Mouse (Mus musculus): ENCODE results near the gene Pmm1. TPM values are rescaled to one million over a fixed set of nuclear protein-coding genes. Genes with fewer than 3 reads are reported as not detected.
A peak's percentile ranks its signal among the peaks of the same experiment; 100 is the strongest.

Pmm1 gene
- polyA plus RNA-seq, 1 experiment from 2014 or later: 89.0 TPM

GRCm38 (mm10) chr15:81964262-81964661, 3.5 kb upstream of the Pmm1 start:
- ATAC-seq (ENCODE audit: low FRiP score): no peak
- no peak overlapping the region for H3K9ac ChIP-seq
- no peaks in the 10 kb centered on the region for H3K9me3 ChIP-seq (ENCODE audit: control insufficient read depth, low read length)
- no peak overlapping the region for H3K27ac ChIP-seq
- WGBS: 75% methylated on average over 1 of the region's 1 CpGs
- no peaks in the 10 kb centered on the region for H3K4me1 ChIP-seq (replicated peaks; ENCODE audit: control insufficient read depth, insufficient read depth, low read length)
- no peak overlapping the region for H3K4me2 ChIP-seq (replicated peaks)
- H3K4me3 ChIP-seq (replicated peaks; ENCODE audit: low read length): no peak overlapping the region
- no peak for DNase-seq (ENCODE audit: low spot score)
- H3K27me3 ChIP-seq (ENCODE audit: control insufficient read depth, insufficient read depth, low read length): no peaks in the 10 kb centered on the region
- H3K36me3 ChIP-seq (replicated peaks; ENCODE audit: control insufficient read depth, insufficient read depth): no peaks in the 10 kb centered on the region

- Histone ChIP-seq H3K9ac (no peak overlapping the region; the same call in 1 of the 2 replicates), H3K4me3 (replicated peaks; ENCODE audit: low read length) (peak overlapping the region; percentile 71), H3K27ac (no peak overlapping the region), H3K9me3 (ENCODE audit: control insufficient read depth, low read length) (no peaks in the 10 kb centered on the region), H3K27me3 (ENCODE audit: control insufficient read depth, insufficient read depth, low read length) (no peaks in the 10 kb centered on the region), H3K4me1 (replicated peaks; ENCODE audit: control insufficient read depth, insufficient read depth, low read length) (no peaks in the 10 kb centered on the region), H3K36me3 (replicated peaks; ENCODE audit: control insufficient read depth, insufficient read depth) (peaks cover 2% of the 10 kb centered on the region), H3K4me2 (replicated peaks) (peak overlapping the region; percentile 96)
- DNase-seq (ENCODE audit: low spot score): no peak
- no peak for ATAC-seq (ENCODE audit: low FRiP score)
- 4% methylated on average over 6 of the region's 8 CpGs for WGBS
These were observed 335 bp upstream of the Pmm1 start for GRCm38 (mm10) chr15:81961078-81961451.

GRCm38 (mm10) chr15:81958906-81959305, 1.8 kb downstream of the Pmm1 start:
- 97% methylated on average over 3 of the region's 3 CpGs for WGBS
- DNase-seq (ENCODE audit: low spot score) (no peak), ATAC-seq (ENCODE audit: low FRiP score) (no peak)
- H3K4me2 ChIP-seq (replicated peaks): peak overlapping the region; percentile 4; the same call in 1 of the 2 replicates
- no peaks in the 10 kb centered on the region for H3K9me3 ChIP-seq (ENCODE audit: control insufficient read depth, low read length)
- H3K36me3 ChIP-seq (replicated peaks; ENCODE audit: control insufficient read depth, insufficient read depth): peaks cover 21% of the 10 kb centered on the region
- no peak overlapping the region for H3K27ac ChIP-seq
- H3K27me3 ChIP-seq (ENCODE audit: control insufficient read depth, insufficient read depth, low read length): no peaks in the 10 kb centered on the region
- H3K4me3 ChIP-seq (replicated peaks; ENCODE audit: low read length): no peak overlapping the region
- H3K4me1 ChIP-seq (replicated peaks; ENCODE audit: control insufficient read depth, insufficient read depth, low read length): no peaks in the 10 kb centered on the region
- 0 out of 2 replicates have a peak overlapping the region, but pooled peaks have one; percentile 11 for H3K9ac ChIP-seq

- 89% methylated on average over 11 of the region's 11 CpGs for WGBS
- H3K4me1 ChIP-seq (replicated peaks; ENCODE audit: control insufficient read depth, insufficient read depth, low read length): no peaks in the 10 kb centered on the region
- no peak overlapping the region for H3K27ac ChIP-seq
- H3K4me3 ChIP-seq (replicated peaks; ENCODE audit: low read length): no peak overlapping the region
- no peak for ATAC-seq (ENCODE audit: low FRiP score)
- H3K4me2 ChIP-seq (replicated peaks): no peak overlapping the region
- no peak overlapping the region for H3K9ac ChIP-seq
- peaks cover 25% of the 10 kb centered on the region for H3K36me3 ChIP-seq (replicated peaks; ENCODE audit: control insufficient read depth, insufficient read depth)
- DNase-seq (ENCODE audit: low spot score): no peak
- no peaks in the 10 kb centered on the region for H3K27me3 ChIP-seq (ENCODE audit: control insufficient read depth, insufficient read depth, low read length)
- H3K9me3 ChIP-seq (ENCODE audit: control insufficient read depth, low read length): no peaks in the 10 kb centered on the region
These were observed 3.1 kb downstream of the Pmm1 start for GRCm38 (mm10) chr15:81957598-81957997.

- Histone ChIP-seq H3K9me3 (ENCODE audit: control insufficient read depth, low read length) (no peaks in the 10 kb centered on the region), H3K4me1 (replicated peaks; ENCODE audit: control insufficient read depth, insufficient read depth, low read length) (no peaks in the 10 kb centered on the region), H3K9ac (no peak overlapping the region), H3K4me2 (replicated peaks) (no peak overlapping the region), H3K4me3 (replicated peaks; ENCODE audit: low read length) (no peak overlapping the region), H3K27me3 (ENCODE audit: control insufficient read depth, insufficient read depth, low read length) (no peaks in the 10 kb centered on the region), H3K27ac (no peak overlapping the region), H3K36me3 (replicated peaks; ENCODE audit: control insufficient read depth, insufficient read depth) (peaks cover 36% of the 10 kb centered on the region)
- DNase-seq (ENCODE audit: low spot score): no peak
- 59% methylated on average over 8 of the region's 8 CpGs for WGBS
- no peak for ATAC-seq (ENCODE audit: low FRiP score)
These were observed 4.3 kb downstream of the Pmm1 start for GRCm38 (mm10) chr15:81956457-81956856.

- H3K4me1 ChIP-seq (replicated peaks; ENCODE audit: control insufficient read depth, insufficient read depth, low read length): no peaks in the 10 kb centered on the region
- no peak overlapping the region for H3K9ac ChIP-seq
- no peaks in the 10 kb centered on the region for H3K27me3 ChIP-seq (ENCODE audit: control insufficient read depth, insufficient read depth, low read length)
- no peak overlapping the region for H3K4me2 ChIP-seq (replicated peaks)
- H3K4me3 ChIP-seq (replicated peaks; ENCODE audit: low read length): no peak overlapping the region
- ATAC-seq (ENCODE audit: low FRiP score) (no peak), DNase-seq (ENCODE audit: low spot score) (no peak)
- H3K36me3 ChIP-seq (replicated peaks; ENCODE audit: control insufficient read depth, insufficient read depth): peaks cover 47% of the 10 kb centered on the region
- H3K27ac ChIP-seq: no peak overlapping the region
- 93% methylated on average over 15 of the region's 15 CpGs for WGBS
- no peaks in the 10 kb centered on the region for H3K9me3 ChIP-seq (ENCODE audit: control insufficient read depth, low read length)
These were observed 5.3 kb downstream of the Pmm1 start for GRCm38 (mm10) chr15:81955414-81955813.

- Histone ChIP-seq H3K9ac (no peak overlapping the region), H3K9me3 (ENCODE audit: control insufficient read depth, low read length) (no peaks in the 10 kb centered on the region), H3K4me2 (replicated peaks) (no peak overlapping the region), H3K4me1 (replicated peaks; ENCODE audit: control insufficient read depth, insufficient read depth, low read length) (no peaks in the 10 kb centered on the region), H3K27me3 (ENCODE audit: control insufficient read depth, insufficient read depth, low read length) (no peaks in the 10 kb centered on the region), H3K27ac (no peak overlapping the region), H3K4me3 (replicated peaks; ENCODE audit: low read length) (no peak overlapping the region), H3K36me3 (replicated peaks; ENCODE audit: control insufficient read depth, insufficient read depth) (peaks cover 54% of the 10 kb centered on the region)
- ATAC-seq (ENCODE audit: low FRiP score) (no peak), DNase-seq (ENCODE audit: low spot score) (no peak)
- WGBS: 95% methylated on average over 6 of the region's 6 CpGs
These were observed 6.0 kb downstream of the Pmm1 start for GRCm38 (mm10) chr15:81954716-81955115.

- DNase-seq (ENCODE audit: low spot score) (no peak), ATAC-seq (ENCODE audit: low FRiP score) (no peak)
- Histone ChIP-seq H3K27ac (no peak overlapping the region), H3K4me3 (replicated peaks; ENCODE audit: low read length) (no peak overlapping the region), H3K4me1 (replicated peaks; ENCODE audit: control insufficient read depth, insufficient read depth, low read length) (no peaks in the 10 kb centered on the region), H3K9me3 (ENCODE audit: control insufficient read depth, low read length) (no peaks in the 10 kb centered on the region), H3K9ac (no peak overlapping the region), H3K4me2 (replicated peaks) (no peak overlapping the region), H3K36me3 (replicated peaks; ENCODE audit: control insufficient read depth, insufficient read depth) (peaks cover 59% of the 10 kb centered on the region), H3K27me3 (ENCODE audit: control insufficient read depth, insufficient read depth, low read length) (no peaks in the 10 kb centered on the region)
- 95% methylated on average over 9 of the region's 9 CpGs for WGBS
These were observed 6.6 kb downstream of the Pmm1 start for GRCm38 (mm10) chr15:81954151-81954583.

- H3K36me3 ChIP-seq (replicated peaks; ENCODE audit: control insufficient read depth, insufficient read depth): peaks cover 77% of the 10 kb centered on the region
- no peak overlapping the region for H3K4me2 ChIP-seq (replicated peaks)
- H3K27me3 ChIP-seq (ENCODE audit: control insufficient read depth, insufficient read depth, low read length): no peaks in the 10 kb centered on the region
- DNase-seq (ENCODE audit: low spot score) (no peak), ATAC-seq (ENCODE audit: low FRiP score) (no peak)
- no peak overlapping the region for H3K27ac ChIP-seq
- WGBS: 94% methylated on average over 4 of the region's 4 CpGs
- H3K4me1 ChIP-seq (replicated peaks; ENCODE audit: control insufficient read depth, insufficient read depth, low read length): no peaks in the 10 kb centered on the region
- H3K9me3 ChIP-seq (ENCODE audit: control insufficient read depth, low read length): no peaks in the 10 kb centered on the region
- no peak overlapping the region for H3K9ac ChIP-seq
- H3K4me3 ChIP-seq (replicated peaks; ENCODE audit: low read length): no peak overlapping the region
These were observed 8.4 kb downstream of the Pmm1 start for GRCm38 (mm10) chr15:81952310-81952709.

- Histone ChIP-seq H3K4me2 (replicated peaks) (no peak overlapping the region), H3K9me3 (ENCODE audit: control insufficient read depth, low read length) (no peaks in the 10 kb centered on the region), H3K36me3 (replicated peaks; ENCODE audit: control insufficient read depth, insufficient read depth) (peaks cover 86% of the 10 kb centered on the region), H3K27ac (no peak overlapping the region), H3K4me3 (replicated peaks; ENCODE audit: low read length) (no peak overlapping the region), H3K27me3 (ENCODE audit: control insufficient read depth, insufficient read depth, low read length) (no peaks in the 10 kb centered on the region), H3K4me1 (replicated peaks; ENCODE audit: control insufficient read depth, insufficient read depth, low read length) (no peaks in the 10 kb centered on the region), H3K9ac (no peak overlapping the region)
- 90% methylated on average over 9 of the region's 9 CpGs for WGBS
- ATAC-seq (ENCODE audit: low FRiP score): no peak
- no peak for DNase-seq (ENCODE audit: low spot score)
These were observed 9.6 kb downstream of the Pmm1 start for GRCm38 (mm10) chr15:81951159-81951558.
